Mouse (Mus musculus): ENCODE measurements at regions not wholly inside any gene's neighbourhood (a gene's known extent, or its start where the extent isn't known, plus 50 kb on each side); places are given as distances from the start of the nearest gene placed in this dataset.

DNA sequence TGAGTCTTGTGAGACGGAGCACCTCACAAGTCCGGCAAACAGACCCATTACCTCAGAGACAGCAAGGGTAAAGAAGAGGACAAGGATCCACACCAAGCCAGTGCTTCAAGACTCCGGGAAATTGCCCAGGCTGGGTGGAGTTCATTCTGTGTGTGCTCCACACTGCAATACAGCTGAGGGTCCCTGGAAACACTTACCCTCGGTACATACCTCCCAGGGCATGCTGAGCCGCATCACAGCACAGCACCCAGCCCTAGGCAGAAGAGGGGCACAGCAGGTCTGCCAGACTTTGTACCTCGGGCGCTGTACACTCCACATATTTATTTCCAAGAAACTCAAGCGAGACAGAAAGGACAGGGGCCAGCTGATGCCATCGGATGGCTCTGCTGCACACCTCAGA is 54.5 kb upstream of the Cmc1 start:
- H3K27me3 ChIP-seq (ENCODE audit: control insufficient read depth, insufficient read depth, low read length), result no peaks in the 10 kb centered on the region
- H3K4me1 ChIP-seq (replicated peaks; ENCODE audit: control insufficient read depth, insufficient read depth, low read length), result no peaks in the 10 kb centered on the region
- DNase-seq (ENCODE audit: low spot score) (no peak), ATAC-seq (ENCODE audit: low FRiP score) (no peak)
- no peak overlapping the region for H3K9ac ChIP-seq
- 86% methylated on average over 9 of the region's 9 CpGs for whole genome bisulfite sequencing
- no peaks in the 10 kb centered on the region for H3K9me3 ChIP-seq (ENCODE audit: control insufficient read depth, low read length)
- no peak overlapping the region for H3K4me3 ChIP-seq (replicated peaks; ENCODE audit: low read length)
- H3K27ac ChIP-seq, result no peak overlapping the region
- H3K4me2 ChIP-seq (replicated peaks), result no peak overlapping the region
- no peaks in the 10 kb centered on the region for H3K36me3 ChIP-seq (replicated peaks; ENCODE audit: control insufficient read depth, insufficient read depth)

DNA sequence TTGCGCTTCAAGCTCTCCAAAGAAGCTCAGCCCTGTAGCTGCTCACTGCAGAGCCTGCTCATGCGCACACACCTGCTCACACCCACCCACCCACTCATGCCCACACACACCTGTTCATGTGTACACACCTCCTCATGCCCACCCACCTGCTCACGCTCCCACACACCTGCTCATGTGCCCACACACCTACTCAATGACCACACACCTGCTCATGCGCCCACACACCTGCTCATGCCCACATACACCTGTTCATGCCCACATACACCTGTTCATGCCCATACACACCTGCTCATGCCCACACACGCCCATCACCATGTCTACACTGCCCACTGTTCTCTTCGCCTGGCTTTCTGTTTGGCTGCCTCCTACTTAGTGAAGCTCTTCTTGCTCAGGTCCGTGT is 56.5 kb upstream of the Cmc1 start:
- no peak for ATAC-seq (ENCODE audit: low FRiP score)
- WGBS, result 92% methylated on average over 7 of the region's 7 CpGs

DNA sequence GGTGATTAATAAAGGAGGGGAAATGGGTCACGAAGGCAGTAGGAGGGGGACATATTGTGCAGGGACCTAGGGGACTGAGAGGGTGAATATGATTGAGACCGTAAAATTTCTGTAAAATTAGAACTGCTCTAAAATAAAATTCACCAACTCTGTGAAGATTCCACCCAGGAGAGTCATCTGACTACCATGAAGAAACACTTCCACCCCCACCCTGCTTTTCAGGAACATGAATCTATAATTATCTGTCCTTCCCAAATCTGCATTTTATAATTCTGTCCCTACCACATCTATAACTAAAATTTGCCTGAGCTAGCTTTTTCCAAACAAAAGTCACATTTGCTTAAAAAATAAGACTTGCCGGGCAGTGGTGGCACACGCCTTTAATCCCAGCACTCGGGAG is 69.7 kb upstream of the Cmc1 start:
- DNase-seq (ENCODE audit: low spot score), result no peak
- no peaks in the 10 kb centered on the region for H3K27me3 ChIP-seq (ENCODE audit: control insufficient read depth, insufficient read depth, low read length)
- 0 out of 2 replicates have a peak, but pooled peaks cover 4% of the 10 kb centered on the region for H3K9me3 ChIP-seq (ENCODE audit: control insufficient read depth, low read length)
- no peaks in the 10 kb centered on the region for H3K36me3 ChIP-seq (replicated peaks; ENCODE audit: control insufficient read depth, insufficient read depth)
- H3K4me3 ChIP-seq (replicated peaks; ENCODE audit: low read length), result no peak overlapping the region
- 92% methylated on average over 5 of the region's 5 CpGs for WGBS
- H3K4me2 ChIP-seq (replicated peaks), result no peak overlapping the region
- H3K27ac ChIP-seq, result no peak overlapping the region
- H3K9ac ChIP-seq, result no peak overlapping the region
- no peak for ATAC-seq (ENCODE audit: low FRiP score)
- no peaks in the 10 kb centered on the region for H3K4me1 ChIP-seq (replicated peaks; ENCODE audit: control insufficient read depth, insufficient read depth, low read length)

More for the DNA sequence above, 56.5 kb upstream of the Cmc1 start:
- no peak for DNase-seq (ENCODE audit: low spot score)
- H3K4me3 ChIP-seq (replicated peaks; ENCODE audit: low read length), result no peak overlapping the region
- H3K27me3 ChIP-seq (ENCODE audit: control insufficient read depth, insufficient read depth, low read length), result no peaks in the 10 kb centered on the region
- no peaks in the 10 kb centered on the region for H3K9me3 ChIP-seq (ENCODE audit: control insufficient read depth, low read length)
- no peak overlapping the region for H3K9ac ChIP-seq
- H3K36me3 ChIP-seq (replicated peaks; ENCODE audit: control insufficient read depth, insufficient read depth), result no peaks in the 10 kb centered on the region
- no peak overlapping the region for H3K4me2 ChIP-seq (replicated peaks)
- no peaks in the 10 kb centered on the region for H3K4me1 ChIP-seq (replicated peaks; ENCODE audit: control insufficient read depth, insufficient read depth, low read length)
- H3K27ac ChIP-seq, result no peak overlapping the region

DNA sequence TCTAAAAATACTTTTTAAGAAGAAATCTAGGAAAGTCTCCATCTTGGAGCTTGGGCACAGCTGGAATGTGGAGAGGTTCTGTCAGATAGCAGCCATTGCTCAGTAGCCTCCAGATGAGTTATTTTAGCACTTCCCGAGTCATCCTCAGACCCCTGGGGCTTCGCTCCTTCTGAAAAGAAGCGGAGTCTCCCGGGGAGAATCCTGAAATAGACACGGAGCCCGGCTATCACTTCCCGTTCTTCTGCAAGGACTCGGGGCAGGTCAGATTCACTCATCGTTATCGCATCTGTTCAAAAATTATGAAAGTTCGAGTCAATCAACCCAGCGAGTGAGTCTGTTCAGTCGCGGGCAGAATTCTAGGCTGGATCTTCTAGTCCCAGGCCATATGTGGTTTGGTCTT is 71.2 kb upstream of the Cmc1 start:
- no peaks in the 10 kb centered on the region for H3K36me3 ChIP-seq (replicated peaks; ENCODE audit: control insufficient read depth, insufficient read depth)
- H3K4me2 ChIP-seq (replicated peaks), result no peak overlapping the region
- H3K9me3 ChIP-seq (ENCODE audit: control insufficient read depth, low read length), result no peaks in the 10 kb centered on the region
- no peak overlapping the region for H3K27ac ChIP-seq
- no peak overlapping the region for H3K4me3 ChIP-seq (replicated peaks; ENCODE audit: low read length)
- H3K9ac ChIP-seq, result no peak overlapping the region
- 83% methylated on average over 14 of the region's 14 CpGs for WGBS
- ATAC-seq (ENCODE audit: low FRiP score) (no peak), DNase-seq (ENCODE audit: low spot score) (no peak)
- H3K27me3 ChIP-seq (ENCODE audit: control insufficient read depth, insufficient read depth, low read length), result no peaks in the 10 kb centered on the region
- no peaks in the 10 kb centered on the region for H3K4me1 ChIP-seq (replicated peaks; ENCODE audit: control insufficient read depth, insufficient read depth, low read length)

DNA sequence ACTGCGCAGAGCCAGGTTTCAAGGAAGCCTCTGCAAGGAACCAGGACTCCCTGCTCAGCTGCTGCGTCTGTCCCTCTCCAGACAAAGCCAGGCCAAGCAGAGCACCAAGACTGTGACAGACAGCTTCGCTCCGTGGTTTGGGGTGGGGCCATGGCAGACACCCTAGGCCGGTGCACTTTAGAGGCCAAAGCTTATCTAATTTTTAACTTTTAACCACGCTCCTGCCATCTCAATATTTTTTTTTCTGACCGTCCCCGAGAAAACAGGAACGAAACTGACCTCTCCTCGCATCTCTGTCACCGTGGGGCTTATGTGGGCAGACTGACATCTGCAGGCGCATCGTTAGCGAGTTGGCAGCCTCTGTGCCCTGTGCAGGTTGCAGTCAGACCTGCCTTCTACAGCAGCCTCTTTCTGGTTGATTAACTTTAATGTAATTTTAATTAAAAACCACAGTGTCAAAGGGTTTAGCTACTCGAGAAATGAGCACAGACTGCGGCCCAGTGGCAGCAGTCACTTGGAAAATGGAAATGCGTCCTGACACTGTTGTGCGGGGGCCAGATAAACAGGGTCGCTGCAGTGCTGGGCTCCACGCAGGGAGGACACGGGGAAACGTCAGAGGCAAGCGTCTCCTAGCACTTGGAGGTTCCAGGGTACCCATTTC is 77.6 kb upstream of the Cmc1 start:
- peak overlapping the region; percentile 47 for H3K27ac ChIP-seq
- DNase-seq (ENCODE audit: low spot score) (peak; percentile 44), ATAC-seq (ENCODE audit: low FRiP score) (peak; percentile 64; the same call in 1 of the 2 replicates)
- H3K9me3 ChIP-seq (ENCODE audit: control insufficient read depth, low read length), result no peaks in the 10 kb centered on the region
- no peaks in the 10 kb centered on the region for H3K36me3 ChIP-seq (replicated peaks; ENCODE audit: control insufficient read depth, insufficient read depth)
- 34% methylated on average over 23 of the region's 23 CpGs for WGBS
- peaks cover 22% of the 10 kb centered on the region for H3K4me1 ChIP-seq (replicated peaks; ENCODE audit: control insufficient read depth, insufficient read depth, low read length)
- H3K4me3 ChIP-seq (replicated peaks; ENCODE audit: low read length), result no peak overlapping the region
- H3K9ac ChIP-seq, result 0 out of 2 replicates have a peak overlapping the region, but pooled peaks have one; percentile 11
- peak overlapping the region; percentile 21 for H3K4me2 ChIP-seq (replicated peaks)
- no peaks in the 10 kb centered on the region for H3K27me3 ChIP-seq (ENCODE audit: control insufficient read depth, insufficient read depth, low read length)

DNA sequence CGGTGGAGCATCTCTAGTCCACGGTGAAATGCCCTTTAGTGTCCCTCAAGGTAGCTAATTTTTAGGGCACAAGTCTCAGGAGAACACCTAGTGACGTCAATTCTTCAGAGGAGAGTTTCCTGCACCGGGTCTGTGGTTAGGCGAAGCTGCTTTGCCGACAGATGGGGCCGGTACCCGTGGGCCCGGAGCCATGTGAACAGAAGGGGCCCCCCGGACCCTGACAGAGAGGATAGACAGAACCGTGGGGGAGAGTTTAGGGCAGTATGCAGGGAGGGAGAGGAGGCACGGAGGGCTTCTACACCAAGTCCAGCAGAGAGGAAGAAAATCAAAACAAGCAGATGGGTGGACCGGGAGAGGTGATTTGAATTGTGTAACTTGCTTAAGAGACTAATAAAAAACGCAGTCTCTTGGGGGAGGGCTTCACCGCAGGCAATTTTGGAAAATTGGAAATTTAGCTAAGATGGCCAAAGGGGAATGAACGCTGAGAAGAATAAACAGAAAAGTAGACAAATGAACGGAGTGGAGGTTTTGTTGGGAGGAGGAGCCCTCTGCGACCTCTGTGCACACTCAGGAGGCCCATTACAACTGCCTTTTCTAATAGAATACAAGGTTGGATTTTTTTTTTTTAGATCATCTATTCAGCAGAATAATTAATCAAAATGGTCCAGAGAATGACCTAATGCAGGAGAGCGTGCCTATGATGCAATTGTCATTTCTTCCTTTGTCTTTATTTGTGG is 78.9 kb upstream of the Cmc1 start:
- H3K27ac ChIP-seq, result no peak overlapping the region
- H3K9ac ChIP-seq, result no peak overlapping the region
- whole genome bisulfite sequencing, result 39% methylated on average over 19 of the region's 19 CpGs
- H3K36me3 ChIP-seq (replicated peaks; ENCODE audit: control insufficient read depth, insufficient read depth), result no peaks in the 10 kb centered on the region
- DNase-seq (ENCODE audit: low spot score) (peak; percentile 41), ATAC-seq (ENCODE audit: low FRiP score) (no peak)
- H3K4me2 ChIP-seq (replicated peaks), result peak overlapping the region; percentile 21; the same call in 1 of the 2 replicates
- peaks cover 22% of the 10 kb centered on the region for H3K4me1 ChIP-seq (replicated peaks; ENCODE audit: control insufficient read depth, insufficient read depth, low read length)
- no peaks in the 10 kb centered on the region for H3K27me3 ChIP-seq (ENCODE audit: control insufficient read depth, insufficient read depth, low read length)
- no peaks in the 10 kb centered on the region for H3K9me3 ChIP-seq (ENCODE audit: control insufficient read depth, low read length)
- no peak overlapping the region for H3K4me3 ChIP-seq (replicated peaks; ENCODE audit: low read length)

DNA sequence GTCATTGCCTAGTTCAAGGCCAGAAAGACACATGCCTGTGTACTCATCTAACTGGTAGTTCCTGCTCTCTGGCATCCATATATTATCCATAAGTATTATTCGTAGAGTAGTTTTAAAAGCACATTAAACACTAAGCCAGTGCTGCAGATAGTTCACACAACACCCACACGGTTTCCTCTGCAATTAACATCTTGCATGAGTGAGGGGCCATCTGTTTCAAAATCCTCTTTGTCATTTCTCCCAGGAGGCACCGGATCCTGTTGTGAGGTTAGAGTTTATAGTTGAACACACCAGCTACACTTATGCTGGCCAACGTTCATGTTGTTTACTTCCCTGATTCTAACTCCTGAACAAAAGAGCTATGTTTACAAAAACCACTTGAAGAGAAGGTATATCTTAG is 90.7 kb upstream of the Cmc1 start:
- DNase-seq (ENCODE audit: low spot score), result no peak
- Histone ChIP-seq H3K4me1 (replicated peaks; ENCODE audit: control insufficient read depth, insufficient read depth, low read length) (no peaks in the 10 kb centered on the region), H3K36me3 (replicated peaks; ENCODE audit: control insufficient read depth, insufficient read depth) (no peaks in the 10 kb centered on the region), H3K9me3 (ENCODE audit: control insufficient read depth, low read length) (no peaks in the 10 kb centered on the region), H3K27me3 (ENCODE audit: control insufficient read depth, insufficient read depth, low read length) (no peaks in the 10 kb centered on the region), H3K27ac (no peak overlapping the region), H3K4me2 (replicated peaks) (no peak overlapping the region), H3K4me3 (replicated peaks; ENCODE audit: low read length) (no peak overlapping the region), H3K9ac (no peak overlapping the region)
- no peak for ATAC-seq (ENCODE audit: low FRiP score)
- WGBS, result 62% methylated on average over 4 of the region's 4 CpGs

DNA sequence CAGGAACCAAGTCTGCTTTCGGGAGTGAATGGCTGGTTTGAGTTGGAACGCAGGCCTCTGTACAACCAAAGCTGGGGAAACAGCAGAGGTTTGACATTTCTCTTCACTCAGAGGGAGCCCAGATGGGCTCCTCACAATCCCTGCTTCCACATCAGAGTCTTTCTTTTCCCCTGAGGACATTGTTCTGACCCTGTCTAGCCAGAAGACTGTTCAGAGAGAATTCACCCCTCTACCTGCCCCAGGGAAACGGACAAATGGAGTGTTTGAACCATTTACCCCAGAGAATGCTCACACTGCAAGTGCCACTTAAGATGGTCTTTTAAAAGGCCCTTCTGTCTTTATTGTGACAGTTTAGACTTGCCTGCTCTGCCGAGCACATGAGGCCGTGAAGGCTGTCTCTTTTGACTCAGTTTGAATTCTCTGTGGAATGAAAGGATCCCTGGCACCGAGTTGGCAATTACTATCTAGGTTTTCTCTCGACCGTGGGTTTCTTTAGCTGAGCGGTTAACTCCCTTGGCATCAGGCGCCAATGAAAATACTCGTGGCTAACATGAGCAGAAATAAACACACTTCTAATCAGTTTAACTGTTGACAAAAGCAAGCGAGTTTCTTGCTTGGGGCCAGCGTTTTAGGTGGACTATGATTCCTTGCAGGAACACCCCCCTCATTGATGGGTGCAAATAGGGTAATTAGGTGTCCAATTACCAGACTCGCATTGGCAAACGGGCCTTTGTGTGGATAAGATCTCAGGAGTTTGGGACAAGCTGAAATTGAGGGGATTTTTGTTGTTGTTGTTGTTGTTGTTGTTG is 97.0 kb upstream of the Cmc1 start:
- Histone ChIP-seq H3K9ac (no peak overlapping the region), H3K4me1 (replicated peaks; ENCODE audit: control insufficient read depth, insufficient read depth, low read length) (no peaks in the 10 kb centered on the region), H3K27ac (no peak overlapping the region), H3K27me3 (ENCODE audit: control insufficient read depth, insufficient read depth, low read length) (no peaks in the 10 kb centered on the region), H3K4me2 (replicated peaks) (no peak overlapping the region), H3K36me3 (replicated peaks; ENCODE audit: control insufficient read depth, insufficient read depth) (no peaks in the 10 kb centered on the region), H3K9me3 (ENCODE audit: control insufficient read depth, low read length) (no peaks in the 10 kb centered on the region), H3K4me3 (replicated peaks; ENCODE audit: low read length) (no peak overlapping the region)
- no peak for DNase-seq (ENCODE audit: low spot score)
- 45% methylated on average over 15 of the region's 15 CpGs for WGBS
- ATAC-seq (ENCODE audit: low FRiP score), result no peak

DNA sequence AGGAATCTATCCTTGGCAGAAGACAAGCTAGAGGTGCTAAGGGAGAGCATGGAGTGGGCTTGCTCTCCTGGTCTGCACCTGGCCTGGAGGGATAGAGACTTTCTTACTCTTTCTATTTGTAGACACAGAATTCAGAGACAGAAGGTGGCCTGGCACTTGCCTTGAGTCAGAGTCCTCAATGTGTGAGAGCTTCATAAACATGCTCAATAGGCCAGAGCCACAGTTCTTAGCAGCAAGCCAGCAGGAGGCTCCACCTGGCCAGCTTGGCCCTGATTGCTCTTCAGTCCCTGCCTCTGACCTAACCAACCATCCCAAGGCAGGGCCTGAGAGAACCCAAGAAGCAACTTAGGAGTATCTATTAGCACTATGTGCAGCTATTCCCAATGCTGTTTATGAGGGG is 103.9 kb upstream of the Cmc1 start:
- H3K27me3 ChIP-seq (ENCODE audit: control insufficient read depth, insufficient read depth, low read length), result no peaks in the 10 kb centered on the region
- no peak overlapping the region for H3K27ac ChIP-seq
- no peak overlapping the region for H3K4me3 ChIP-seq (replicated peaks; ENCODE audit: low read length)
- no peaks in the 10 kb centered on the region; the same call in 1 of the 2 replicates for H3K4me1 ChIP-seq (replicated peaks; ENCODE audit: control insufficient read depth, insufficient read depth, low read length)
- no peak overlapping the region for H3K9ac ChIP-seq
- no peaks in the 10 kb centered on the region for H3K36me3 ChIP-seq (replicated peaks; ENCODE audit: control insufficient read depth, insufficient read depth)
- DNase-seq (ENCODE audit: low spot score) (no peak), ATAC-seq (ENCODE audit: low FRiP score) (no peak)
- H3K4me2 ChIP-seq (replicated peaks), result no peak overlapping the region
- no peaks in the 10 kb centered on the region for H3K9me3 ChIP-seq (ENCODE audit: control insufficient read depth, low read length)

All from hindbrain, embryonic 14.5 days (tissue).